Mouse (Mus musculus): ENCODE data around the gene Cox14. TPM values are rescaled to one million over a fixed set of nuclear protein-coding genes. Genes with fewer than 3 reads are reported as not detected.

The Cox14 gene
- total and polyA plus RNA-seq, 3 experiments = 215 to 358 (median 236) TPM

DNA sequence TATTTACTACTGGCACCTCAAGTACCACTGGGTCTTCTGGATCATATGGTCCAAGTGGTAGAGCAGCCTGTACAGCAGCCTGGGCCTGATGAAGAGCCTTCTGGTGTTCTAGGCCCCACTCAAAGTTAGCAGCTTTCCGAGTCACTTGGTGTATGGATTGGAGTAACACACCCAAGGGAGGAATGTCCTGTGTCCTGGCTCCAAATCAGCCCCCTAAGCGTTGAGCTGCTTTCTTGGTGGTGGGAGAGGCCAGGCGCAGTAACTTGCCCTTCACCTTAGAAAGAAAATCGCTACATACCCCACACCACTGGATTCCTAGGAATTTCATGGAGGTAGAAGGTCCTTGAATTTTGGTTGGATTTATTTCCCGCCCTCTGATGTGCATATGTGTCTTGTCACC, 41.3 kb upstream of the Cox14 start:
- Histone ChIP-seq H3K27ac (no peak overlapping the region), H3K9ac (ENCODE audit: low read depth, low read length) (no peak overlapping the region), H3K79me2 (replicated peaks; ENCODE audit: control insufficient read depth, insufficient read depth, low read length) (no peaks in the 10 kb centered on the region), H3K4me3 (no peak overlapping the region), H3K4me1 (ENCODE audit: control insufficient read depth, insufficient read depth, low read length) (no peaks in the 10 kb centered on the region), H3K27me3 (ENCODE audit: control insufficient read depth, insufficient read depth, low read length) (no peaks in the 10 kb centered on the region), H3K36me3 (ENCODE audit: control insufficient read depth, insufficient read depth, low read length) (no peaks in the 10 kb centered on the region)
- intact Hi-C loops (cut with DNase I) = no loop called here
- TF ChIP-seq POLR2A (IDR thresholded peaks at IDR 0.05; ENCODE audit: insufficient read depth, low read depth, low read length) (no peak), CTCF (IDR thresholded peaks at IDR 0.05) (no peak), EP300 (IDR thresholded peaks at IDR 0.05; ENCODE audit: insufficient read depth, low read depth, low read length) (no peak)
- 90% methylated on average over 5 of the region's 5 CpGs for WGBS
- no peak for DNase-seq

- H3K27ac ChIP-seq = no peak overlapping the region
- no peaks in the 10 kb centered on the region for H3K79me2 ChIP-seq (replicated peaks; ENCODE audit: control insufficient read depth, insufficient read depth, low read length)
- no peak overlapping the region for H3K9ac ChIP-seq (ENCODE audit: low read depth, low read length)
- 2% methylated on average over 4 of the region's 4 CpGs for WGBS
- DNase-seq = peak; percentile 50 to 52
- no peaks in the 10 kb centered on the region for H3K4me1 ChIP-seq (ENCODE audit: control insufficient read depth, insufficient read depth, low read length)
- intact Hi-C loops (cut with DNase I) = loop anchor here (1.0 to 5.0 kb wide), 2 partner anchors 92 to 191 kb away; no protein-coding TSS in a partner anchor
- H3K4me3 ChIP-seq = no peak overlapping the region
- TF ChIP-seq POLR2A (IDR thresholded peaks at IDR 0.05; ENCODE audit: insufficient read depth, low read depth, low read length) (no peak), CTCF (IDR thresholded peaks at IDR 0.05) (peak; percentile 96), EP300 (IDR thresholded peaks at IDR 0.05; ENCODE audit: insufficient read depth, low read depth, low read length) (0 out of 2 replicates have a peak, but pooled peaks have one; percentile 64)
- H3K27me3 ChIP-seq (ENCODE audit: control insufficient read depth, insufficient read depth, low read length) = no peaks in the 10 kb centered on the region
- H3K36me3 ChIP-seq (ENCODE audit: control insufficient read depth, insufficient read depth, low read length) = no peaks in the 10 kb centered on the region
Measured at GRCm38 (mm10) chr15:99688712-99689111, 36.7 kb upstream of the Cox14 start.

GRCm38 (mm10) chr15:99690924-99691323, 34.5 kb upstream of the Cox14 start:
- 32% methylated on average over 4 of the region's 4 CpGs for WGBS
- TF ChIP-seq EP300 (IDR thresholded peaks at IDR 0.05; ENCODE audit: insufficient read depth, low read depth, low read length) = no peak
- no peak for TF ChIP-seq CTCF (IDR thresholded peaks at IDR 0.05)
- TF ChIP-seq POLR2A (IDR thresholded peaks at IDR 0.05; ENCODE audit: insufficient read depth, low read depth, low read length) = no peak
- Histone ChIP-seq H3K9ac (ENCODE audit: low read depth, low read length) (no peak overlapping the region), H3K36me3 (ENCODE audit: control insufficient read depth, insufficient read depth, low read length) (no peaks in the 10 kb centered on the region), H3K4me3 (no peak overlapping the region), H3K27me3 (ENCODE audit: control insufficient read depth, insufficient read depth, low read length) (no peaks in the 10 kb centered on the region), H3K4me1 (ENCODE audit: control insufficient read depth, insufficient read depth, low read length) (no peaks in the 10 kb centered on the region), H3K27ac (no peak overlapping the region), H3K79me2 (replicated peaks; ENCODE audit: control insufficient read depth, insufficient read depth, low read length) (no peaks in the 10 kb centered on the region)
- intact Hi-C loops (cut with DNase I) = no loop called here
- DNase-seq = peak in 1 of 2 experiments; percentile 21

GRCm38 (mm10) chr15:99691976-99692375, 33.4 kb upstream of the Cox14 start:
- 68% methylated on average over 9 of the region's 9 CpGs for WGBS
- no peak for TF ChIP-seq EP300 (IDR thresholded peaks at IDR 0.05; ENCODE audit: insufficient read depth, low read depth, low read length)
- no peak for TF ChIP-seq POLR2A (IDR thresholded peaks at IDR 0.05; ENCODE audit: insufficient read depth, low read depth, low read length)
- no peak for TF ChIP-seq CTCF (IDR thresholded peaks at IDR 0.05)
- Histone ChIP-seq H3K27me3 (ENCODE audit: control insufficient read depth, insufficient read depth, low read length) (no peaks in the 10 kb centered on the region), H3K4me3 (no peak overlapping the region), H3K36me3 (ENCODE audit: control insufficient read depth, insufficient read depth, low read length) (no peaks in the 10 kb centered on the region), H3K27ac (no peak overlapping the region), H3K9ac (ENCODE audit: low read depth, low read length) (no peak overlapping the region), H3K79me2 (replicated peaks; ENCODE audit: control insufficient read depth, insufficient read depth, low read length) (no peaks in the 10 kb centered on the region), H3K4me1 (ENCODE audit: control insufficient read depth, insufficient read depth, low read length) (no peaks in the 10 kb centered on the region)
- no peak for DNase-seq
- intact Hi-C loops (cut with DNase I) = no loop called here

DNA sequence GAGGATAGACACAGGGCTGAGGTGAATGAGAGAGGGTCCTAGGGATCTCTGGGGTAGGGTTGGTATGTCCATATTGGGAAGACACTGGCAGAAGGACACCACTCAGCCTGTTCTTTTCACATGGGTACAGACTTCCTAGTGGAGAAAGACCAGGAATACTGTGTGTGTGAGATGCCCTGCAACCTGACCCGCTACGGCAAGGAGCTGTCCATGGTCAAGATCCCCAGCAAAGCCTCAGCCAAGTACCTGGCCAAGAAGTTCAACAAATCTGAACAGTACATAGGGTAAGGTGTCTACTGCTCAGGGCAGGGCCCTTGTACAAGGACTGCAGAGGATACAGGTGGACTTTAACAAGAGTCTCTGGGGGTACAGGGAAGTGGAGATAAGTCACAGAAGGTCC, 28.1 kb upstream of the Cox14 start:
- Histone ChIP-seq H3K79me2 (replicated peaks; ENCODE audit: control insufficient read depth, insufficient read depth, low read length) (no peaks in the 10 kb centered on the region), H3K4me3 (no peak overlapping the region), H3K9ac (ENCODE audit: low read depth, low read length) (no peak overlapping the region), H3K4me1 (ENCODE audit: control insufficient read depth, insufficient read depth, low read length) (peaks cover 3% of the 10 kb centered on the region), H3K27ac (no peak overlapping the region), H3K27me3 (ENCODE audit: control insufficient read depth, insufficient read depth, low read length) (no peaks in the 10 kb centered on the region), H3K36me3 (ENCODE audit: control insufficient read depth, insufficient read depth, low read length) (no peaks in the 10 kb centered on the region)
- no peak for TF ChIP-seq EP300 (IDR thresholded peaks at IDR 0.05; ENCODE audit: insufficient read depth, low read depth, low read length)
- TF ChIP-seq POLR2A (IDR thresholded peaks at IDR 0.05; ENCODE audit: insufficient read depth, low read depth, low read length) = no peak
- TF ChIP-seq CTCF (IDR thresholded peaks at IDR 0.05) = no peak
- no peak for DNase-seq
- WGBS = 26% methylated on average over 2 of the region's 2 CpGs
- intact Hi-C loops (cut with DNase I) = no loop called here

- DNase-seq = no peak
- Histone ChIP-seq H3K27ac (no peak overlapping the region), H3K9ac (ENCODE audit: low read depth, low read length) (no peak overlapping the region), H3K4me1 (ENCODE audit: control insufficient read depth, insufficient read depth, low read length) (peaks cover 6% of the 10 kb centered on the region), H3K79me2 (replicated peaks; ENCODE audit: control insufficient read depth, insufficient read depth, low read length) (no peaks in the 10 kb centered on the region), H3K36me3 (ENCODE audit: control insufficient read depth, insufficient read depth, low read length) (no peaks in the 10 kb centered on the region), H3K27me3 (ENCODE audit: control insufficient read depth, insufficient read depth, low read length) (no peaks in the 10 kb centered on the region), H3K4me3 (no peak overlapping the region)
- 27% methylated on average over 20 of the region's 20 CpGs for WGBS
- TF ChIP-seq EP300 (IDR thresholded peaks at IDR 0.05; ENCODE audit: insufficient read depth, low read depth, low read length) (no peak), CTCF (IDR thresholded peaks at IDR 0.05) (no peak), POLR2A (IDR thresholded peaks at IDR 0.05; ENCODE audit: insufficient read depth, low read depth, low read length) (no peak)
- intact Hi-C loops (cut with DNase I) = no loop called here
Measured at GRCm38 (mm10) chr15:99698533-99699085, 26.8 kb upstream of the Cox14 start.

Data from heart, adult 2 months (tissue).